Mouse (Mus musculus): ENCODE results near the gene Pde2a.
A peak's percentile ranks its signal among the peaks of the same experiment; 100 is the strongest.

Pde2a gene

DNA sequence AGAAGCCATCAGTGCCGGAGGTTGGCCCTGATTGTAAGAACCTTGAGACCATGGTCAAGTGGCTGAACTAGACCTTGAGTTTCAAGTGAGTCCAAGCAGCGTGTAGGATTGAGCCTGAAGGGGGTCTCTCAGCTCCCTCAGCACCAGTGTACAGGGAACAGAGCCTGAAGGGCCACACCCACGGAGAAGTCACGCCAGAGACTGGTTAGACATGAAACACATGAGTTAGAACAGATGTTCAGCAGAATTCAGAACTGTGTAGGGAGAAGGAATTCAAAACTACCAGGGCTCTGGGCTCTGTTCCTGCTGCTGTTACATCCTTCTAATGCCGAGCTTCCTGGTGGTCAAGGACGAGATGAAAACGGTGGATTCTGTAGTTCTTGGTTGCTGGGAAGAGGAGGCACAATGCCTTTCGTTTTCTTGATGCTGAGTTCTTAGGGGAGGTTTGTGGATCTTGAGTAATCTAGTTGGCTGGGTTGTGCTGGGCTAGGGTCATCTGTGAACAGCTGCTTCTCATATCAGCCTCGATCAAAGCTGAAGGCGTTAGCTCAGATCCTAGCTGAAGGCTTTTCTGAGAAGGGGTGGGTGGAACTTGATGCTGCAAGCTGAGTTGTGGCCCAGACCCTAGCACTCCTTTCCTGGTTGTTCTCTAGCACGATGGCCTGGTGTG lies 11.1 kb upstream of the Pde2a start, which contains the start of gene Gm45837:
Gene Gm45837, plus strand, starts transcription at position 620 of the 670 bp plus-strand sequence.
- DNase-seq, result peak; percentile 44

- DNase-seq, result peak; percentile 92
Observed at GRCm38 (mm10) chr7:101412796-101413195, 8.7 kb upstream of the Pde2a start.

- no peak for DNase-seq
Observed at GRCm38 (mm10) chr7:101414209-101414608, 7.3 kb upstream of the Pde2a start.

GRCm38 (mm10) chr7:101414661-101415511 lies 6.6 kb upstream of the Pde2a start:
- peak; percentile 54 for DNase-seq

DNA sequence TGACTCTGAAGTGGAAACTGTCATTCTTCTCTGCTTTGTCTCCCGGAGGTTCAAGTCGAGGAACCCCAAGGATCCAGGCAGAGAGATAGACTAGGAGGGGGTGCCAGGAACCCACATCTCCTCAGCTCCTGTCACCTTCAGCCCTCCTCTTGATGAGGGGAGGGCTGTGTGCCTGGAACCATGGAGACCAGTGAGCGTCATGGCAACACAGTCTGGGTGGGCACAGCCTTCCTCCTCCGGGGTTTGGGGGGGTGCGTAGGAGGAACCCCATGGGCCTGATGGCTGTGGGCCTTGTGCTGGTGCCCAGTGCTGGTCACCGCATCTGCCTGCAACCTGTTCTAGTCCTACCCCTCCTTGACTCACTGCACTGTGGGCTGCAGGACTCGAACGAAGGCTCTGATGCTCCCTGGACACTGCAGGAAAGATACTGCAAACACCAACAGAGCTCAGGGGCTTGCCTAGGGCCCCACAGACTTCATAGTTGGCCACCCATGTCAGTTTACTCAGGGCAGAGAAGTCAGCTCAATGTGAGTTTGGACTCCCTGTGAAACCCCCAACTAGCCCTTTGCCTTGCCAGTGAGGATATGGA lies 5.9 kb upstream of the Pde2a start:
- DNase-seq, result no peak

- no peak for DNase-seq
Observed at GRCm38 (mm10) chr7:101416391-101416790, 5.1 kb upstream of the Pde2a start.

- DNase-seq, result peak; percentile 51
Observed at GRCm38 (mm10) chr7:101419013-101419770, 2.3 kb upstream of the Pde2a start.

DNA sequence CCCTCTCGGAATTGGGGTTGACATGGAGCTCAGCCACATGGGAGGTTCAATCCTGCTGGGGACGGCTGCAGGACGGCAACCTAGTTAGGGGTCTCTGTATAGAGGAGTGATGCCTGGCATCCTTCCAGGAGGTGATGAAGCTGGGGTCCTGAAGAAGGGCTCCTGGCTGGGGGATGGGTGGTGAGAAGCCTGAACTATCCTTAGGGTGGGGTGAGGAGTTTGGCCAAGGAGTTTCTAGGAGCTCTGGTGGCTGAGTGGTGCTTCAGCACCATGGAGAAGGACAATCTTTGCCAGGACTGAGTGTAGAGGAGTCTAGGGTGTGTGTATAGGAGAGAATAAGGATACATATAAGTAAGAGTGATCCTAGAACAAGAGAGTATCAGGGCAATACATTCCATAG lies 578 bp downstream of the Pde2a start:
- peak; percentile 44 for DNase-seq

DNA sequence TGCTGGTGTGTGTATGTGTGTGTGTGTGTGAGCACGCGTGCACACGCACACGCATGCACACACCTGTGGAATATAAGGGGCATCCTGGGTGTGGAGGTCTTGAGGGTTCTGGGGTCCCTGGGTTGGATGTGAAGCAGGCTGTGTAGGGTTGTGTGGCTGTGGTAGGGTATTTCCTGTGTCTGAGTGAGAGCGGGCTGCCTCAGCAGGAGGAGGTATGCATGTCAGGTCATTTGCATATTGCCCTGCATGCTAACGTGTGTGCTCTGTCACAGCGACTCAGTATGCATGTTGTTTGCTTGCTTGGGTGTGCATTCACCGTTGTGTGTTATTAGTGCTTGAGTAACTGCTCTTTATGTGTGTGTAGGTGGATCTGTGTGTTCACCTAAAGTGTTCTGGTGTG lies 1.2 kb downstream of the Pde2a start:
- no peak for DNase-seq

DNA sequence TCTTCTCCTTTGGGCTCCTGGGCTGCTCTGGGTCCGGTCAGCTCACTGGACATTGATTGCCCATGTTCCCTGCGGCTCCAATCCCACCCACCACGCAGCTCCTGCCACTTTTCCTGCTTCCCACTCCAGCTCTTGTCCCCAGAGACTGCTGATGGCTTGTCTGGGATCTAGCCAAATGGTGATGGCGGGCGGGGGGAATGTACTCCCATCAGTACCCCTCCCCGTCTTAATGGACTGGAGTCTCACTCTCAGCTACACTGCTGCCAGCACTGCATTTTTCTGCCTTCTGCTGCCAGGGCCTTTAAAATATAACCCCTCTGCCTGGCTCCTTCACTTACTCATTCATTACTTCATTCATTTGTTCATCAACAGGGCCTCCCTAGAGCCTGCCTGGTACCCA lies 2.5 kb downstream of the Pde2a start:
- DNase-seq, result no peak

- DNase-seq, result no peak
Observed at GRCm38 (mm10) chr7:101426692-101427091, 5.2 kb downstream of the Pde2a start.

- DNase-seq, result peak; percentile 33
Observed at GRCm38 (mm10) chr7:101427736-101428135, 6.2 kb downstream of the Pde2a start.

- DNase-seq, result no peak
Observed at GRCm38 (mm10) chr7:101435038-101435437, 13.5 kb downstream of the Pde2a start.

DNA sequence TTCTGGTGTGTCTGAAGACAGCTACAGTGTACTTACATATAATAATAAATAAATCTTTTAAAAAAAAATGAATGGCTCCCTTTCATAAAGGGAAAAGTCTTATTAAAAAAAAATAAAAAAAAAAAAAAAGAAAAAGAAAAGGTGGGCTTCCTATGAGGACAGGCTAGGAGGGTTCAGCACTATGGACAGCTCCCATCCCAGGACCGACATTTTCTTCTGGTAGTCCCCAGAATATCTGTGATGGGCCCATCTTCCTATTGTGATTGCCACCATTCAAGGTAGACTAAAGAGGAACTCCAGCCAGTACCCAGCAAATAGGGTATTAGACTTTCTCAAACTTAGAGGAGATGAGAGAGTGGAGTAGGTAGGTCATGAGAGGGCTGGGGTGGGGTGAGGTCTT lies 16.4 kb downstream of the Pde2a start:
- DNase-seq, result no peak

DNA sequence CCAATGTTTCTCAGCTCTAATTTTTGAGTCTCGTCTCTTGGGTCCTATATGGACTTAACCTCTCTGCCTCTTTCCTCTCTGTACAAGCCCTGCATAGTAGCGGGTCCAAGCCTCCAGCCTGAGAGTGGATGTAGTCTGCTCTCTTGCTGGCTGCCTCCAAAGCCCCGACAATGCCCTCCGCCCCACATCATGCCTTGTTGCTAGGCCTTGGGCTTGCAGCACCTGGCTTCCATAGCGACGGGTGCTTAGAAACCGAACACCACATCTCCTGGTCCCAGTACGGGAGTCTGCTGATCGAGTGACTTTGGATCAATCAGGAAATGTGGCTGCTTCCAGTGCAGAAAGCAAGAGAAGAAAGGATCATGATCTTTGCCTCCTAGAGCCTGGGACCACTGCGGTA lies 21.6 kb downstream of the Pde2a start:
- DNase-seq, result no peak

- DNase-seq, result no peak
Observed at GRCm38 (mm10) chr7:101444211-101444610, 22.7 kb downstream of the Pde2a start.

GRCm38 (mm10) chr7:101449855-101450254 lies 28.4 kb downstream of the Pde2a start:
- DNase-seq, result no peak

- DNase-seq, result peak; percentile 91
Observed at GRCm38 (mm10) chr7:101450422-101451401, 29.2 kb downstream of the Pde2a start.

DNA sequence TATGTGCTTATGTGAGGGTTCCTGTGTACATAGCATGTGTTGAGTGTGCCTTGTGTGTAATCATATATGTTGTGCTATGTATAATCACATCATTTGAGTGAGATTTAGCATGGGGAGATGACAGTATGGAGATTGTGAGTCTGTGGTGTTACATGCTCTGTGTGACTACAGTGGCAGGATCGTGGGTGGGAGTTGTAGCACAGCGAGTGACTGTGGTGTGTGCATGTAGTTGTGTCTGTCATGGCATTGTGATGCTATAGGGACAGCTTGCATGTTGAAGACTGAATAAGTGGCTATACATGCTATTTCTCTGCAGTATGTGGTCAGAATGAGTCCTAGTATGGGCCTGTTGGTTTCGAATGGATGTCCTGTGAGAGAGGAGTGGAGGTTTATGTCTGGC lies 31.2 kb downstream of the Pde2a start:
- DNase-seq, result no peak

DNA sequence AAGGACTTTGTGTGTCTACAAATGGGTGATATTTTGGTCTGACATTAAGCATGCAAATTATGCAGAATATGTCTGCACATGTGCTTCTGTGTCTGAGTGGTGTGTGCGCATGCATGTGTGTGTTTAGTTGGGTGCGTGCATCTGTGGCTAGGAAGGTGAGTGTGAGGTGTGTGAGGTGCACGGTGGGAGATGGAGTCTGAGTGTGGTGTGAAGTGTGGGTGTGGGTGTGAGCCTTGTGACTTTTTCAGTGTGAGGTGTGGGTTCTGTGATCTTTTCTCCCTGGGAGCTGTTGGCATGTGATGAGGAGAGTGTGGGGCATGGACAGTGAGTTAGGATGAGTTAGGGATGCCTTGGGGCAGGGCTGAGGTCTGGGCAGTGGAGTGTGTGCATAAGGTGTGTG lies 31.8 kb downstream of the Pde2a start:
- no peak for DNase-seq

DNA sequence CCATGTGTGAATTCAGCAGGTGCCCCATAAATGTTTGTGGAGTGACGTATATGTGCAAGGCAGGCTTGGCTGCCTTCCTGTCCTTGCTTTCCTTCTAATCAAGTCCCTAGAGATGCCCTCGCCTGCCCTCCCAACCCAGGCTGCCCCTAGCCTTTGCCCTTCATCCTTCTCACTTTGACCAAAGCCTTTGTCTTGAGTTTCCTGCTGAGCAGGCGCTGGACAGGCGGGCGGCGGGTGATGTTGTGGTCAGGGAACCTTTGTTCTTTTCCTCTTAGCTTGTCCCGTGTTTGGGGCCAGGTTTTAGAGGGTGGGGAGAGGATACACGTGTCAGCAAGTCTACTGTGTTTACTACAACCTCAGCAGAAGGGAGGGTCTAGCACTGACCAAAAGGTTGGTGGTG lies 32.2 kb downstream of the Pde2a start:
- DNase-seq, result peak; percentile 39

DNA sequence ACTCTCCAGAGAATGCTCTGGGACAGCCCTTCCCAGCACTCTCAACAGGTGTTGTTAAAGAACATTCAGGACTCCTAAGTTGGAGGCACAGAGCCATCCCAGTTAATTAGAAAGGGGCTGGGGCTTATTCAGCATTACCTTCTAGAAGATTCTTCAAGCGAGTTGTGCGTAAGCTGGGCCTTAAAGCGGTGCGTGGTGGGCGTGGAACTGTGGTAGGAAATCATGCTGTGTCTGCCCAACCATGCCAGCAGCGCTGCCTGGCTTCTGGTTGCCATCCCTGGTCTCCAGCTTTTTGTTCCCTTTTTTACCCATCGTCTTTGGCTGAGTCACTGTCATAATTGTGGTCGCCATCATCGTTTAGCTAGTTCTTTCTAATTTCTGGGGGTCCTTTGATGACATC lies 33.0 kb downstream of the Pde2a start:
- DNase-seq, result no peak

All from lung, postnatal 10 days (tissue).